Mouse (Mus musculus) liver, postnatal 0 days (tissue): ENCODE measurements around the gene Tsc2. TPM values are rescaled to one million over a fixed set of nuclear protein-coding genes. Genes with fewer than 3 reads are reported as not detected.
A peak's percentile ranks its signal among the peaks of the same experiment; 100 is the strongest.

Experiments used
- ATAC-seq: fragments of 200-750 bp; cut with Nextera tagmentation; 2 replicates; pipeline ENCODE4 v1.8.0; 2017; ENCODE audit warnings: mild to moderate bottlenecking, moderate library complexity
- DNase-seq: peaks from one replicate; pipeline ENCODE4 v3.0.0-alpha.2; 2016
- H3K27ac ChIP-seq: fragments of 300-500 bp; sonication (generic); 2 replicates; pipeline ENCODE4 v1.5.1; 2014; ENCODE audit warnings: antibody characterized with exemption, moderate library complexity, mild to moderate bottlenecking, low read depth
- H3K27me3 ChIP-seq: fragments of 300-500 bp; sonication (generic); 2 replicates; pipeline ENCODE4 v1.6.1; 2014; ENCODE audit warnings: low read length, control low read depth, mixed read lengths; ENCODE audit not compliant: insufficient read depth
- H3K36me3 ChIP-seq: fragments of 300-500 bp; sonication (generic); replicated peaks from 2 replicates; pipeline ENCODE4 v1.6.1; 2014; ENCODE audit warnings: mild to moderate bottlenecking, control low read depth, low read length, moderate library complexity, mixed read lengths; ENCODE audit not compliant: insufficient read depth
- H3K4me1 ChIP-seq: fragments of 300-500 bp; sonication (generic); 2 replicates; pipeline ENCODE4 v1.6.1; 2014; ENCODE audit warnings: antibody characterized with exemption, mild to moderate bottlenecking, control low read depth; ENCODE audit not compliant: insufficient read depth
- H3K4me2 ChIP-seq: fragments of 300-500 bp; sonication (generic); 2 replicates; pipeline ENCODE4 v1.6.1; 2014; ENCODE audit warnings: low read depth, mild to moderate bottlenecking, low read length, moderate library complexity, mixed read lengths
- H3K4me3 ChIP-seq: fragments of 300-500 bp; sonication (generic); 2 replicates; pipeline ENCODE4 v1.5.1; 2014; ENCODE audit warnings: low read depth, low read length
- H3K9ac ChIP-seq: fragments of 300-500 bp; sonication (generic); replicated peaks from 2 replicates; pipeline ENCODE4 v1.6.1; 2014; ENCODE audit warnings: mild to moderate bottlenecking, moderate library complexity
- H3K9me3 ChIP-seq: fragments of 300-500 bp; sonication (generic); 2 replicates; pipeline ENCODE4 v1.6.1; 2016; ENCODE audit warnings: mild to moderate bottlenecking, control low read depth, low read length, mixed read lengths
- CTCF ChIP-seq: sonication (generic); IDR thresholded peaks from 2 replicates; pipeline ENCODE4 v1.5.1; 2016; ENCODE audit warnings: antibody characterized with exemption, low read depth
- EP300 ChIP-seq: IDR thresholded peaks from 2 replicates; pipeline ENCODE4 v1.6.1; 2016; ENCODE audit warnings: antibody characterized with exemption, low read depth, mild to moderate bottlenecking
- WGBS: fragments of 180-500 bp; shearing (Covaris S2); extraction: QIAGEN DNeasy Blood & Tissue Kit; methylation state at CpG from one replicate; pipeline ENCODE4 v1.1.7; 2014; ENCODE audit not compliant: insufficient replicate concordance; 5-methylcytosine and 5-hydroxymethylcytosine counted together
- polyA plus RNA-seq: library from polyadenylated mRNA; unstranded; fragments of >200 nt; fragmentation: Nextera tagmentation; extraction: Ambion mirVana; gene quantifications from 2 replicates; pipeline ENCODE4 v1.2.1, GENCODE M21; 2015

Tsc2 gene
- polyA plus RNA-seq, 1 experiment from 2014 or later, result 11.3 TPM

GRCm38 (mm10) chr17:24644030-24644715 lies 11.7 kb upstream of the Tsc2 start:
- WGBS, result 36% methylated on average over 7 of the region's 7 CpGs
- ATAC-seq, result peak; percentile 37; the same call in 1 of the 2 replicates
- no peak overlapping the region for H3K4me3 ChIP-seq

GRCm38 (mm10) chr17:24642791-24643343 lies 10.4 kb upstream of the Tsc2 start:
- no peak overlapping the region for H3K27ac ChIP-seq
- H3K4me2 ChIP-seq, result no peak overlapping the region
- TF ChIP-seq CTCF (no peak), EP300 (no peak)
- ATAC-seq (no peak), DNase-seq (no peak)
- no peaks in the 10 kb centered on the region for H3K27me3 ChIP-seq
- H3K4me3 ChIP-seq, result no peak overlapping the region
- H3K36me3 ChIP-seq, result peaks cover 5% of the 10 kb centered on the region; the same call in 1 of the 2 replicates
- H3K4me1 ChIP-seq, result peaks cover 14% of the 10 kb centered on the region
- WGBS, result 80% methylated on average over 6 of the region's 6 CpGs
- no peaks in the 10 kb centered on the region for H3K9me3 ChIP-seq
- no peak overlapping the region for H3K9ac ChIP-seq

More at GRCm38 (mm10) chr17:24644030-24644715, 11.7 kb upstream of the Tsc2 start:
- Histone ChIP-seq H3K36me3 (peaks cover 5% of the 10 kb centered on the region; the same call in 1 of the 2 replicates), H3K9ac (peak overlapping the region; percentile 38), H3K4me1 (peaks cover 14% of the 10 kb centered on the region), H3K9me3 (no peaks in the 10 kb centered on the region), H3K27me3 (0 out of 2 replicates have a peak, but pooled peaks cover under 1% of the 10 kb centered on the region), H3K27ac (peak overlapping the region; percentile 80), H3K4me2 (0 out of 2 replicates have a peak overlapping the region, but pooled peaks have one; percentile 22)
- DNase-seq, result no peak
- TF ChIP-seq EP300, result no peak

GRCm38 (mm10) chr17:24641944-24642343 lies 9.5 kb upstream of the Tsc2 start:
- TF ChIP-seq EP300 (no peak), CTCF (no peak)
- Histone ChIP-seq H3K9ac (no peak overlapping the region), H3K4me2 (no peak overlapping the region), H3K27me3 (no peaks in the 10 kb centered on the region), H3K4me3 (no peak overlapping the region), H3K36me3 (peaks cover 5% of the 10 kb centered on the region; the same call in 1 of the 2 replicates), H3K4me1 (peaks cover 17% of the 10 kb centered on the region), H3K27ac (no peak overlapping the region), H3K9me3 (no peaks in the 10 kb centered on the region)
- DNase-seq (no peak), ATAC-seq (no peak)
- WGBS, result 86% methylated on average over 14 of the region's 14 CpGs

DNA sequence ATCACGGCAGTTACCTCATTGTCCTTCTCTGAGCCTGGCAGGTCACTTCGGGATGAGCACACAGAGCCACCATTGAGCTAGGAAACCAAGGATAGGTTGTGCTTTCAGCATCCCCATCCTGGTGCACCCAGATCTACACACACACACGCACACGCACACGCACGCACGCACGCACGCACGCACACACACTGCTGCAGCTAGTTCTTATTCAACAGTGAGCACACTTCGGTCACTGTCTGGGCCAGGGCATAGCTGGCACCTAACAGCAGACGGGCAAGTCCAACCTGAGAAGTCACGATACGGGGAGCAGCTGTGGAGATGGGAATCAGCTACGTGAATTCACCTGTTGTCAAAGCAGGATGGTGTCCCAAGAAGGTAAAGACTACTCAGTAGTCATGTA lies 8.2 kb upstream of the Tsc2 start:
- Histone ChIP-seq H3K27me3 (no peaks in the 10 kb centered on the region), H3K9ac (no peak overlapping the region), H3K4me3 (no peak overlapping the region), H3K36me3 (peaks cover 5% of the 10 kb centered on the region; the same call in 1 of the 2 replicates), H3K4me2 (no peak overlapping the region), H3K9me3 (no peaks in the 10 kb centered on the region), H3K4me1 (peaks cover 21% of the 10 kb centered on the region), H3K27ac (no peak overlapping the region)
- no peak for ATAC-seq
- 87% methylated on average over 15 of the region's 15 CpGs for WGBS
- TF ChIP-seq CTCF, result no peak
- TF ChIP-seq EP300, result no peak
- no peak for DNase-seq

- TF ChIP-seq EP300 (no peak), CTCF (no peak)
- 82% methylated on average over 7 of the region's 7 CpGs for WGBS
- no peak for DNase-seq
- Histone ChIP-seq H3K27me3 (no peaks in the 10 kb centered on the region), H3K9me3 (no peaks in the 10 kb centered on the region), H3K4me3 (no peak overlapping the region), H3K36me3 (peaks cover 5% of the 10 kb centered on the region; the same call in 1 of the 2 replicates), H3K4me2 (no peak overlapping the region), H3K4me1 (peaks cover 17% of the 10 kb centered on the region), H3K9ac (no peak overlapping the region), H3K27ac (no peak overlapping the region)
- no peak for ATAC-seq
Observed at GRCm38 (mm10) chr17:24640119-24640518, 7.7 kb upstream of the Tsc2 start.

DNA sequence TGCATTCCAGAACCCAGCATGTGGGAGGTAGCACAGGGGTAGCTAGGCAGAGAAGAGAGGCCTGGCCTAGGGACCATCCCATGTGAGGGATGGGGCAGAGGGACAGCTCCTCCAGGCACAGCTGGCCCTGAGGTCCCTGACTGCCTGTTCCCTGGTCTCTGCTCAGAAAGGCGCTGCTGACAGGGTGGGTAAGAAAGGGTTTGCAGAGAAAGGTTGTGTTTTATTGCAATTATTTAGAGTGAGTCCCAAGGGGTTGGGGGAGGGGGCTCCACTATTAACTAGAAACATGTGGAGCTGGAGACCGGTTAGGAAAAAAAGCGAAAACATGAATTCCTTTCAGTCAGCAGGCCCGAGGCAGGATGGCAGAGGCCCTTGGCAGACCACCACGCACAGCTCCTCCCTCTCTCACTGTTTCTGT lies 7.2 kb upstream of the Tsc2 start:
- Histone ChIP-seq H3K9me3 (no peaks in the 10 kb centered on the region), H3K36me3 (peaks cover 5% of the 10 kb centered on the region; the same call in 1 of the 2 replicates), H3K4me3 (no peak overlapping the region), H3K27me3 (no peaks in the 10 kb centered on the region), H3K4me1 (peaks cover 13% of the 10 kb centered on the region), H3K27ac (no peak overlapping the region; the same call in 1 of the 2 replicates), H3K4me2 (no peak overlapping the region), H3K9ac (no peak overlapping the region)
- DNase-seq (no peak), ATAC-seq (no peak)
- TF ChIP-seq EP300, result no peak
- TF ChIP-seq CTCF, result no peak
- WGBS, result 71% methylated on average over 5 of the region's 5 CpGs
